Mouse (Mus musculus): ENCODE measurements around the gene Rsbn1l. TPM values are rescaled to one million over a fixed set of nuclear protein-coding genes. Genes with fewer than 3 reads are reported as not detected.
A peak's percentile ranks its signal among the peaks of the same experiment; 100 is the strongest.

Gene Rsbn1l
- polyA plus RNA-seq (2012; rRNA removed) (3.5 and 4.6 TPM in 2 replicates), polyA plus RNA-seq (2014; fragmentation: Nextera tagmentation; extraction: Ambion mirVana) (3.7 and 4.2 TPM in 2 replicates)

DNA sequence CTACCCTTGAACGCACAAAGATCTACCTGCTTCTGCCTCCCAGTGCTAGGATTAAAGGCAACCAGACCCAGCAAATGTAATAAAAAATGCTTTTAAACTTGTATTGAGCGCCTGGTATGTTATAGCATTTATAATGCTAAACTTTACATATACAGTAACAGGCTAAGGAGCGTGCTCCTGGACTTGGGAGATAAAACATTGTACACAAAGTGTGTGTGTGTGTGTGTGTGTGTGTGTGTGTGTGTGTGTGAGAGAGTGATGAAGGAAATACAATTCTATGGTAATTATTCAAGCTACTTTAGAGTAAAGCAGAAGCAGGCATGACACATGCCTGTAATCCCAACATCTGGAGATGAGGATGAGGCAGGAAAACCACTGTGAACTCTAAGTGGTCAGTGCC lies at the start of gene Rsbn1l:
Rsbn1l (minus strand) TSS at position 101 of the 400 bp plus-strand sequence.
- 73% methylated on average over 3 of the region's 3 CpGs for WGBS (ENCODE audit: insufficient replicate concordance)
- no peaks in the 10 kb centered on the region for H3K27me3 ChIP-seq (ENCODE audit: control insufficient read depth, insufficient read depth, low read length)
- ATAC-seq (ENCODE audit: insufficient read depth) (no peak), DNase-seq (ENCODE audit: low read depth in 3 of 3, low spot score in 3 of 3) (no peak)
- H3K4me2 ChIP-seq (ENCODE audit: low read depth): peak within 1 kb of the TSS; percentile 39
- peaks cover 2% of the 10 kb centered on the region; the same call in 1 of the 2 replicates for H3K36me3 ChIP-seq (replicated peaks; ENCODE audit: control insufficient read depth, insufficient read depth, low read depth)
- H3K27ac ChIP-seq: no peak within 1 kb of the TSS
- H3K4me3 ChIP-seq (ENCODE audit: insufficient read depth in 1 of 2, low read depth in 2 of 2, low read length in 2 of 2): peak within 1 kb of the TSS in 1 of 2 experiments; percentile 1; a peak in 1 of 4 replicates
- H3K4me1 ChIP-seq (replicated peaks; ENCODE audit: control insufficient read depth in 2 of 2, insufficient read depth in 2 of 2, low read length in 1 of 2): peaks cover 9 to 17% of the 10 kb centered on the region in 2 experiments
- TF ChIP-seq CTCF (IDR thresholded peaks at IDR 0.05; ENCODE audit: low read depth) (no peak), EP300 (IDR thresholded peaks at IDR 0.05; ENCODE audit: low read depth) (no peak)
- H3K9ac ChIP-seq (replicated peaks): peak within 1 kb of the TSS; percentile 7
- no peaks in the 10 kb centered on the region for H3K9me3 ChIP-seq (ENCODE audit: control insufficient read depth, low read length)

- TF ChIP-seq CTCF (IDR thresholded peaks at IDR 0.05; ENCODE audit: low read depth) (0 out of 2 replicates have a peak, but pooled peaks have one; percentile 23), EP300 (IDR thresholded peaks at IDR 0.05; ENCODE audit: low read depth) (peak; percentile 61)
- peaks cover 0 to 24% of the 10 kb centered on the region in 2 experiments; a peak in 2 of 4 replicates for H3K4me1 ChIP-seq (replicated peaks; ENCODE audit: control insufficient read depth in 2 of 2, insufficient read depth in 2 of 2, low read length in 1 of 2)
- WGBS (ENCODE audit: insufficient replicate concordance): 11% methylated on average over 6 of the region's 6 CpGs
- peak overlapping the region; percentile 4; the same call in 1 of the 2 replicates for H3K4me2 ChIP-seq (ENCODE audit: low read depth)
- no peak overlapping the region for H3K4me3 ChIP-seq (ENCODE audit: insufficient read depth in 1 of 2, low read depth in 2 of 2, low read length in 2 of 2)
- ATAC-seq (ENCODE audit: insufficient read depth) (peak; percentile 74), DNase-seq (ENCODE audit: low read depth in 3 of 3, low spot score in 3 of 3) (peak; percentile 52)
- H3K9ac ChIP-seq (replicated peaks): no peak overlapping the region
- H3K36me3 ChIP-seq (replicated peaks; ENCODE audit: control insufficient read depth, insufficient read depth, low read depth): peaks cover 32% of the 10 kb centered on the region
- no peaks in the 10 kb centered on the region for H3K9me3 ChIP-seq (ENCODE audit: control insufficient read depth, low read length)
- H3K27ac ChIP-seq: no peak overlapping the region
- H3K27me3 ChIP-seq (ENCODE audit: control insufficient read depth, insufficient read depth, low read length): no peaks in the 10 kb centered on the region
Observed at GRCm38 (mm10) chr5:21002723-21003122, 46.5 kb upstream of the Rsbn1l start.

- H3K9ac ChIP-seq (replicated peaks): no peak overlapping the region
- H3K27ac ChIP-seq: no peak overlapping the region
- H3K4me3 ChIP-seq (ENCODE audit: insufficient read depth in 1 of 2, low read depth in 2 of 2, low read length in 2 of 2): no peak overlapping the region
- H3K36me3 ChIP-seq (replicated peaks; ENCODE audit: control insufficient read depth, insufficient read depth, low read depth): peaks cover 36% of the 10 kb centered on the region
- ATAC-seq (ENCODE audit: insufficient read depth) (peak; percentile 4; the same call in 1 of the 2 replicates), DNase-seq (ENCODE audit: low read depth in 3 of 3, low spot score in 3 of 3) (no peak)
- WGBS (ENCODE audit: insufficient replicate concordance): 49% methylated on average over 9 of the region's 10 CpGs
- H3K4me1 ChIP-seq (replicated peaks; ENCODE audit: control insufficient read depth in 2 of 2, insufficient read depth in 2 of 2, low read length in 1 of 2): peaks cover 0 to 26% of the 10 kb centered on the region in 2 experiments; a peak in 2 of 4 replicates
- no peaks in the 10 kb centered on the region for H3K9me3 ChIP-seq (ENCODE audit: control insufficient read depth, low read length)
- peak overlapping the region; percentile 30 for H3K4me2 ChIP-seq (ENCODE audit: low read depth)
- no peaks in the 10 kb centered on the region for H3K27me3 ChIP-seq (ENCODE audit: control insufficient read depth, insufficient read depth, low read length)
- TF ChIP-seq CTCF (IDR thresholded peaks at IDR 0.05; ENCODE audit: low read depth) (no peak), EP300 (IDR thresholded peaks at IDR 0.05; ENCODE audit: low read depth) (peak; percentile 27; the same call in 1 of the 2 replicates)
Observed at GRCm38 (mm10) chr5:21001622-21002315, 45.6 kb upstream of the Rsbn1l start.

DNA sequence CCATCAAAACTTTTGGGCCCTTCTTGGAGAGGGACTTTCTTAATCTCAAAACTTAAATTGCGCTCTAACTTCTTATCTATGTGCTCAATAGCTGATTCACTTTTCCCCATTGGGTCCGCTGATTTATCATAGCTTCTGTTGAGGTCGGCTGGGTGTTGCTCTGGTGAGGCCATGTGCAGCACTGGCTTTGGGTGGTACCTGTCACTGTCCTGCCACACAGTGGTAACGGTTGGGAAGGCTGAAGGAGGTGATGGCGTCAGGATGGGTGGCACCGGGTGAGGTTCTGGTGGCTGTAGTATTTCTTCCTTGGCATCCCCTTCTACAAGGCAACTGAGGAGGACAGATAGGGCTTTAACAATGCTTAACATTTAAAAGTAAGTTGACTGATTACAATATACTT lies 42.2 kb upstream of the Rsbn1l start:
- peak; percentile 65 for ATAC-seq (ENCODE audit: insufficient read depth)
- H3K27me3 ChIP-seq (ENCODE audit: control insufficient read depth, insufficient read depth, low read length): no peaks in the 10 kb centered on the region
- TF ChIP-seq CTCF (IDR thresholded peaks at IDR 0.05; ENCODE audit: low read depth) (peak; percentile 49), EP300 (IDR thresholded peaks at IDR 0.05; ENCODE audit: low read depth) (peak; percentile 24; the same call in 1 of the 2 replicates)

GRCm38 (mm10) chr5:20997555-20997954 lies 41.4 kb upstream of the Rsbn1l start:
- peak; percentile 34; the same call in 1 of the 2 replicates for ATAC-seq (ENCODE audit: insufficient read depth)
- peak in 1 of 3 experiments; percentile 27 for DNase-seq (ENCODE audit: low read depth in 3 of 3, low spot score in 3 of 3)
- H3K27ac ChIP-seq: no peak overlapping the region
- H3K4me2 ChIP-seq (ENCODE audit: low read depth): no peak overlapping the region
- H3K27me3 ChIP-seq (ENCODE audit: control insufficient read depth, insufficient read depth, low read length): no peaks in the 10 kb centered on the region
- 52% methylated on average over 6 of the region's 6 CpGs for WGBS (ENCODE audit: insufficient replicate concordance)
- peaks cover 34% of the 10 kb centered on the region for H3K36me3 ChIP-seq (replicated peaks; ENCODE audit: control insufficient read depth, insufficient read depth, low read depth)
- H3K4me1 ChIP-seq (replicated peaks; ENCODE audit: control insufficient read depth in 2 of 2, insufficient read depth in 2 of 2, low read length in 1 of 2): peaks cover 0 to 19% of the 10 kb centered on the region in 2 experiments; a peak in 2 of 4 replicates
- TF ChIP-seq EP300 (IDR thresholded peaks at IDR 0.05; ENCODE audit: low read depth): peak; percentile 44; the same call in 1 of the 2 replicates
- no peak for TF ChIP-seq CTCF (IDR thresholded peaks at IDR 0.05; ENCODE audit: low read depth)
- H3K9ac ChIP-seq (replicated peaks): no peak overlapping the region
- H3K4me3 ChIP-seq (ENCODE audit: insufficient read depth in 1 of 2, low read depth in 2 of 2, low read length in 2 of 2): no peak overlapping the region
- no peaks in the 10 kb centered on the region for H3K9me3 ChIP-seq (ENCODE audit: control insufficient read depth, low read length)

More for the DNA sequence above, 42.2 kb upstream of the Rsbn1l start:
- peak in 1 of 3 experiments; percentile 37 for DNase-seq (ENCODE audit: low read depth in 3 of 3, low spot score in 3 of 3)
- H3K4me1 ChIP-seq (replicated peaks; ENCODE audit: control insufficient read depth in 2 of 2, insufficient read depth in 2 of 2, low read length in 1 of 2): peaks cover 0 to 26% of the 10 kb centered on the region in 2 experiments; a peak in 2 of 4 replicates
- WGBS (ENCODE audit: insufficient replicate concordance): 28% methylated on average over 6 of the region's 6 CpGs
- H3K4me3 ChIP-seq (ENCODE audit: insufficient read depth in 1 of 2, low read depth in 2 of 2, low read length in 2 of 2): no peak overlapping the region
- H3K27ac ChIP-seq: no peak overlapping the region
- H3K36me3 ChIP-seq (replicated peaks; ENCODE audit: control insufficient read depth, insufficient read depth, low read depth): peaks cover 36% of the 10 kb centered on the region
- H3K9ac ChIP-seq (replicated peaks): no peak overlapping the region
- H3K9me3 ChIP-seq (ENCODE audit: control insufficient read depth, low read length): no peaks in the 10 kb centered on the region
- no peak overlapping the region for H3K4me2 ChIP-seq (ENCODE audit: low read depth)

Data from liver, embryonic 14.5 days (tissue).